Mouse (Mus musculus) cortical plate, adult 2 months (tissue): ENCODE results near the gene Cnga3. TPM values are rescaled to one million over a fixed set of nuclear protein-coding genes. Genes with fewer than 3 reads are reported as not detected.
A peak's percentile ranks its signal among the peaks of the same experiment; 100 is the strongest.

Experiments
- H3K27ac ChIP-seq: fragments of 200-500 bp; 2 replicates; pipeline ENCODE4 v1.5.1; 2012; ENCODE audit warnings: low read length, control low read depth, inconsistent platforms; ENCODE audit not compliant: insufficient read depth
- H3K4me1 ChIP-seq: fragments of 200-500 bp; 2 replicates; pipeline ENCODE4 v1.6.1; 2011; ENCODE audit warnings: low read length; ENCODE audit not compliant: control insufficient read depth, insufficient read depth
- H3K4me3 ChIP-seq: fragments of 200-500 bp; 2 replicates; pipeline ENCODE4 v1.5.1; 2011; ENCODE audit warnings: mild to moderate bottlenecking, low read length, control low read depth; ENCODE audit not compliant: insufficient read depth
- CTCF ChIP-seq: fragments of 200-500 bp; IDR thresholded peaks from 2 replicates; pipeline ENCODE4 v1.5.1; 2011; ENCODE audit warnings: mild to moderate bottlenecking, control low read depth, low read length; ENCODE audit not compliant: insufficient read depth; ENCODE audit errors: extremely low read depth
- POLR2A ChIP-seq: fragments of 200-500 bp; IDR thresholded peaks from 2 replicates; pipeline ENCODE4 v1.6.1; 2011; ENCODE audit warnings: mild to moderate bottlenecking, low read length, control low read depth; ENCODE audit not compliant: insufficient read depth; ENCODE audit errors: extremely low read depth
- polyA plus RNA-seq: library from polyadenylated mRNA; depleted of rRNA; stranded (reverse); fragments of >200 nt; gene quantifications from 2 replicates; pipeline ENCODE4 v1.2.3, GENCODE M21; 2012; rRNA removed

Cnga3 gene
- polyA plus RNA-seq: 0.04 TPM in 1 of 2 replicates, not detected in the other

- no peak within 1 kb of the TSS for H3K4me3 ChIP-seq
- H3K4me1 ChIP-seq: no peaks in the 10 kb centered on the region
- no peak within 1 kb of the TSS for H3K27ac ChIP-seq
- no peak for TF ChIP-seq POLR2A
- TF ChIP-seq CTCF: no peak
These were observed at the start of gene Cnga3 for GRCm38 (mm10) chr1:37214144-37214543. TSS of gene Cnga3 (plus strand) at chr1:37214434.

GRCm38 (mm10) chr1:37166066-37166465, 48.2 kb upstream of the Cnga3 start:
- TF ChIP-seq CTCF: no peak
- TF ChIP-seq POLR2A: no peak
- H3K4me1 ChIP-seq: no peaks in the 10 kb centered on the region
- H3K4me3 ChIP-seq: no peak overlapping the region
- no peak overlapping the region for H3K27ac ChIP-seq

- TF ChIP-seq POLR2A: no peak
- TF ChIP-seq CTCF: no peak
- Histone ChIP-seq H3K27ac (no peak overlapping the region), H3K4me3 (no peak overlapping the region), H3K4me1 (no peaks in the 10 kb centered on the region)
These were observed 46.3 kb upstream of the Cnga3 start for GRCm38 (mm10) chr1:37167918-37168317.

GRCm38 (mm10) chr1:37177874-37178273, 36.4 kb upstream of the Cnga3 start:
- Histone ChIP-seq H3K4me3 (no peak overlapping the region), H3K4me1 (no peaks in the 10 kb centered on the region), H3K27ac (no peak overlapping the region)
- TF ChIP-seq CTCF (peak; percentile 46), POLR2A (no peak)

- no peak overlapping the region for H3K27ac ChIP-seq
- TF ChIP-seq CTCF (no peak), POLR2A (no peak)
- H3K4me3 ChIP-seq: no peak overlapping the region
- H3K4me1 ChIP-seq: no peaks in the 10 kb centered on the region
These were observed 34.4 kb upstream of the Cnga3 start for GRCm38 (mm10) chr1:37179852-37180251.

- H3K27ac ChIP-seq: no peak overlapping the region
- no peaks in the 10 kb centered on the region for H3K4me1 ChIP-seq
These were observed 27.2 kb upstream of the Cnga3 start for GRCm38 (mm10) chr1:37187050-37187449.

DNA sequence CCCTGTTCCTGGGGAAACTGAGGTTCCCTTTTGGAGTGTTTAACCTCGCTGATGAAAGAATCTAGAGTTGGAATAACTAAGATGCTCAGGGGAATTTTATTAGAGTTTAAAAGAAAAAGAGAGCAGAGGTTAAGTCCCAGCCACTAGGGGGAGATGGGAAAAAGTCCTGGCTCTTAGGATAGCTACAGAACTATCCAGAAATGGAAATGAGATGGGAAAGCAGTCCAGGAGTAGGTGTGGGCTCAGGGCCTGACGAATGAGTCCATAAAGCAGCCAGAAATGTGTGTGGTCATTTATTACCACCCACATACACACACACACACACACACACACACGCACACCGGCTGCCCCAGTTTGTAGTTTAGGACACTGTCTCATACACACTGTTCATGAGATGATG, 19.6 kb upstream of the Cnga3 start:
- Histone ChIP-seq H3K4me1 (no peaks in the 10 kb centered on the region), H3K4me3 (no peak overlapping the region), H3K27ac (no peak overlapping the region)
- TF ChIP-seq CTCF (peak; percentile 15; the same call in 1 of the 2 replicates), POLR2A (no peak)

More at GRCm38 (mm10) chr1:37187050-37187449, 27.2 kb upstream of the Cnga3 start:
- H3K4me3 ChIP-seq: no peak overlapping the region
- TF ChIP-seq CTCF (no peak), POLR2A (no peak)

DNA sequence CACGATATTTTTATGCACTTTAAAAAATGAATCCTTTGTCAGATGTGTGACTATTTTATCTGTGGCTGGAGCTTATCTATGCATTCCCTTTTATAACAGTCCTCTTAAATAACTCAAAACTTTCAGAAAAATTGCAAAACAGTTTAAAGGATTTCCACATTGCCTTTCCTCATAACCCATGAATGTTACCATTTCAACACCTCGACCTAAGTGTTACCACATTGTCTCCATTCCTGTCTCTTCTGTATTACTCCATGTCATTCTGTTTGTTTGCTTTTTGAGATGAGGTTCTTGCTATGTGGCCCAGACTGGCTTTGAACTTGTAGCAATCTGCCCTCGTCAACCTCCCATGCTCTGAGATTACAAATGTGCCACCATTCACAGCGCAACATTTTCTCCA, 12.8 kb upstream of the Cnga3 start:
- H3K4me3 ChIP-seq: no peak overlapping the region
- no peaks in the 10 kb centered on the region for H3K4me1 ChIP-seq
- no peak for TF ChIP-seq CTCF
- no peak for TF ChIP-seq POLR2A
- H3K27ac ChIP-seq: no peak overlapping the region

- no peak overlapping the region for H3K4me3 ChIP-seq
- no peak overlapping the region for H3K27ac ChIP-seq
- TF ChIP-seq POLR2A (no peak), CTCF (no peak)
- H3K4me1 ChIP-seq: no peaks in the 10 kb centered on the region
These were observed 6.5 kb upstream of the Cnga3 start for GRCm38 (mm10) chr1:37207743-37208142.

GRCm38 (mm10) chr1:37212375-37212774, 1.9 kb upstream of the Cnga3 start:
- no peak overlapping the region for H3K4me3 ChIP-seq
- no peaks in the 10 kb centered on the region for H3K4me1 ChIP-seq
- TF ChIP-seq CTCF (no peak), POLR2A (no peak)
- no peak overlapping the region for H3K27ac ChIP-seq

- Histone ChIP-seq H3K4me3 (no peak overlapping the region), H3K4me1 (no peaks in the 10 kb centered on the region; the same call in none of the 2 replicates), H3K27ac (no peak overlapping the region)
- no peak for TF ChIP-seq CTCF
These were observed 4.2 kb downstream of the Cnga3 start for GRCm38 (mm10) chr1:37218386-37218785.
